Mouse (Mus musculus) erythroid progenitor cell, adult 5-6 weeks (primary cell): ENCODE data around the gene Il1rl1. TPM values are rescaled to one million over a fixed set of nuclear protein-coding genes. Genes with fewer than 3 reads are reported as not detected.

Experiments
- total RNA-seq, 2 experiments: library from RNA; stranded (forward) in 1 of 2; stranded (reverse) in 1 of 2; fragments of 150-400 nt in 1 of 2; fragments of 186-747, 209-891 nt in 1 of 2; gene quantifications; 2 replicates each; pipeline versions ENCODE4 v1.2.3 to v1.2.4; 2015 to 2017; ENCODE audit warnings: low replicate concordance in 2 of 2

Gene Il1rl1
- total RNA-seq, 2 experiments from 2014 or later = 38.6 to 40.8 TPM

Other genes with a start within 250 kb of the Il1rl1 start
- gene Il1r1, start 204.5 kb upstream of the Il1rl1 start, total RNA-seq (2015; ENCODE audit: low replicate concordance) = 4.7 and 5.0 TPM in 2 replicates
- gene Il1r1, start 204.5 kb upstream of the Il1rl1 start, total RNA-seq (2017; ENCODE audit: low replicate concordance) = 5.8 and 9.7 TPM in 2 replicates
- 2.5 and 3.4 TPM in 2 replicates for gene Il1rl2, start 105.0 kb upstream of the Il1rl1 start, total RNA-seq (2015; ENCODE audit: low replicate concordance)
- gene Il1rl2, start 105.0 kb upstream of the Il1rl1 start, total RNA-seq (2017; ENCODE audit: low replicate concordance) = 2.8 TPM in 1 of 2 replicates, not detected in the other
- not detected in 2 replicates for gene Il18r1, start 36.0 kb downstream of the Il1rl1 start, total RNA-seq (2015; ENCODE audit: low replicate concordance)
- gene Il18r1, start 36.0 kb downstream of the Il1rl1 start, total RNA-seq (2017; ENCODE audit: low replicate concordance) = 2.4 and 4.0 TPM in 2 replicates
- gene Il18rap, start 85.8 kb downstream of the Il1rl1 start, total RNA-seq (2015; ENCODE audit: low replicate concordance) = 4.7 and 5.4 TPM in 2 replicates
- 5.6 and 5.9 TPM in 2 replicates for gene Il18rap, start 85.8 kb downstream of the Il1rl1 start, total RNA-seq (2017; ENCODE audit: low replicate concordance)
- not detected in 2 replicates for gene Slc9a4, start 150.5 kb downstream of the Il1rl1 start, total RNA-seq (2015; ENCODE audit: low replicate concordance)
- not detected in 2 replicates for gene Slc9a4, start 150.5 kb downstream of the Il1rl1 start, total RNA-seq (2017; ENCODE audit: low replicate concordance)